Mouse (Mus musculus): ENCODE data around the gene Dennd1c. TPM values are rescaled to one million over a fixed set of nuclear protein-coding genes. Genes with fewer than 3 reads are reported as not detected.
"Not testable (repeated sequence)": the region's sequence is repeated elsewhere in the genome, so short reads cannot be mapped to it uniquely, and the experiment has no call there.

Gene Dennd1c
- total and polyA plus RNA-seq, 3 experiments: 6.8 to 33.9 (median 9.7) TPM

DNA sequence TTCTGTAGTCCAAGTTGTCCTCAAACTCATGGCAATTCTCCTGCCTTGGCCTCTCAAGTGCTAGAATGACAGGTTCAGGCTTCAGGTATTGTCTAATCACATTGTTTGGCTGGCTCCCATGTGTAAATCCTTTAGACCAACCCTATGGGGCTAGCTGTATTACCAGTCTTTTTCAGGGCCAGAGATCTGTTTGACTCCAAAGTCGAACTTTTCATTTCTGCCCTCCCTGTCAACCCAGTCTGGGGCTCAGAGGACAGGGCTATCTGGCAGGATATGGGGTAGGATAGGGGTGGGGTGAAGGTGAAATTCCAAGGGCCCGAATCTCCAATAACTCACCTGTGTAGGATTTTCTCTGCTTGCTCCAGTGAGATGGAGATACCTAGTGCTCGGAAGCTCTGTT, 22.1 kb downstream of the Dennd1c start:
- Histone ChIP-seq H3K36me3 (replicated peaks in 1 of 2; ENCODE audit: control insufficient read depth in 1 of 2, insufficient read depth in 1 of 2, low read length in 1 of 2) (peaks cover 33 to 48% of the 10 kb centered on the region in 2 experiments), H3K79me2 (replicated peaks; ENCODE audit: control insufficient read depth, extremely low read depth, insufficient read depth, poor library complexity, severe bottlenecking) (no peaks in the 10 kb centered on the region), H3K9ac (ENCODE audit: insufficient read depth, low read depth) (no peak overlapping the region), H3K27me3 (replicated peaks) (no peaks in the 10 kb centered on the region), H3K27ac (ENCODE audit: insufficient read depth, low read depth) (no peak overlapping the region), H3K4me3 (replicated peaks in 1 of 3; ENCODE audit: low read depth in 2 of 3, low read length in 2 of 3, poor library complexity in 1 of 3) (no peak overlapping the region), H3K9me3 (replicated peaks; ENCODE audit: low read length) (no peaks in the 10 kb centered on the region), H3K4me1 (ENCODE audit: control insufficient read depth in 1 of 2, insufficient read depth in 2 of 2) (peaks cover 9 to 26% of the 10 kb centered on the region in 2 experiments), H3K4me2 (ENCODE audit: insufficient read depth, low read depth, poor library complexity, severe bottlenecking) (no peak overlapping the region)
- dilution Hi-C loops (cut with MboI; ENCODE audit: extremely low pct_ligation_motif_present, extremely low pct_unique_long_range_greater_than_20kb, low sequenced_read_pairs): no loop called here
- DNase-seq (ENCODE audit: extremely low read depth): no peak
- in situ Hi-C loops (cut with MboI; ENCODE audit: low pct_ligation_motif_present, low pct_unique_long_range_greater_than_20kb, low sequenced_read_pairs): no loop called here
- TF ChIP-seq PAX5 (IDR thresholded peaks at IDR 0.05; ENCODE audit: low read length) (no peak), KAT2A (IDR thresholded peaks at IDR 0.05; ENCODE audit: insufficient replicate concordance, low read length) (no peak)

- DNase-seq (ENCODE audit: extremely low read depth): peak; percentile 55
- dilution Hi-C loops (cut with MboI; ENCODE audit: extremely low pct_ligation_motif_present, extremely low pct_unique_long_range_greater_than_20kb, low sequenced_read_pairs); H3K4me2 ChIP-seq (ENCODE audit: insufficient read depth, low read depth, poor library complexity, severe bottlenecking); H3K79me2 ChIP-seq (replicated peaks; ENCODE audit: control insufficient read depth, extremely low read depth, insufficient read depth, poor library complexity, severe bottlenecking); H3K27me3 ChIP-seq (replicated peaks); in situ Hi-C loops (cut with MboI; ENCODE audit: low pct_ligation_motif_present, low pct_unique_long_range_greater_than_20kb, low sequenced_read_pairs); H3K4me3 ChIP-seq (replicated peaks in 1 of 3; ENCODE audit: low read depth in 2 of 3, low read length in 2 of 3, poor library complexity in 1 of 3); H3K27ac ChIP-seq (ENCODE audit: insufficient read depth, low read depth); H3K9ac ChIP-seq (ENCODE audit: insufficient read depth, low read depth); H3K9me3 ChIP-seq (replicated peaks; ENCODE audit: low read length): not testable (repeated sequence)
- H3K36me3 ChIP-seq (replicated peaks in 1 of 2; ENCODE audit: control insufficient read depth in 1 of 2, insufficient read depth in 1 of 2, low read length in 1 of 2): peaks cover 42 to 60% of the 10 kb centered on the region in 2 experiments
- peaks cover 0 to 28% of the 10 kb centered on the region in 2 experiments; a peak in 2 of 4 replicates for H3K4me1 ChIP-seq (ENCODE audit: control insufficient read depth in 1 of 2, insufficient read depth in 2 of 2)
- TF ChIP-seq CTCF (conservative IDR thresholded peaks at IDR 0.05 in 1 of 2, IDR thresholded peaks at IDR 0.05 in 1 of 2; ENCODE audit: low read depth in 2 of 2, low read length in 2 of 2) (peak in 1 of 2 experiments; percentile 60; a peak in 2 of 4 replicates), RAD21 (IDR thresholded peaks at IDR 0.05; ENCODE audit: low read depth, low read length) (peak; percentile 48), SMC3 (IDR thresholded peaks at IDR 0.05; ENCODE audit: low read depth, low read length) (peak; percentile 47)
Measured at GRCm38 (mm10) chr17:57051679-57052078, 26.6 kb downstream of the Dennd1c start.

DNA sequence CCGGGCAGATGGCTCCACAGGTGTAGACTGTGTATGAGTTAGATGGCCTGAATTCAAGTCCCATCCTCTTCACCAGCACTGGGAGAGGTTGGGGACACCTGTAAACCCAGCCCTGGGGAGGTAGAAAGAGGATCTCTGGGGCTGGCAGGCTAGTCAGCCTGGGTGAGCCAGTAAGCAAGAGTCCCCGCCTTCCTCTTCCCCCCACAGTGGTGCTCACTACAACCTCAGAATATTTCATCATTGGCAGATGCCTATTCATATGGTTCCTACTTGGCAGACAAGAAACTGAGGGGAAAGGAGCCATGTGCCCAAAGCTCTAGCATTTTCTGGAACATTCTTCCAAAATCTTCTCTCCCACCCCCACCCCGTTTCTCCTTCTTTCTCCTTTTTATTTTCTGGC, 29.5 kb downstream of the Dennd1c start:
- H3K4me1 ChIP-seq (ENCODE audit: control insufficient read depth in 1 of 2, insufficient read depth in 2 of 2): peaks cover 0 to 30% of the 10 kb centered on the region in 2 experiments; a peak in 2 of 4 replicates
- in situ Hi-C loops (cut with MboI; ENCODE audit: low pct_ligation_motif_present, low pct_unique_long_range_greater_than_20kb, low sequenced_read_pairs) (no loop called here), dilution Hi-C loops (cut with MboI; ENCODE audit: extremely low pct_ligation_motif_present, extremely low pct_unique_long_range_greater_than_20kb, low sequenced_read_pairs) (no loop called here)
- no peaks in the 10 kb centered on the region for H3K9me3 ChIP-seq (replicated peaks; ENCODE audit: low read length)
- H3K27me3 ChIP-seq (replicated peaks): no peaks in the 10 kb centered on the region
- no peak overlapping the region for H3K27ac ChIP-seq (ENCODE audit: insufficient read depth, low read depth)
- H3K9ac ChIP-seq (ENCODE audit: insufficient read depth, low read depth): no peak overlapping the region
- no peaks in the 10 kb centered on the region for H3K79me2 ChIP-seq (replicated peaks; ENCODE audit: control insufficient read depth, extremely low read depth, insufficient read depth, poor library complexity, severe bottlenecking)
- no peak for DNase-seq (ENCODE audit: extremely low read depth)
- TF ChIP-seq NELFE (IDR thresholded peaks at IDR 0.05; ENCODE audit: low read depth, low read length) (no peak), JUN (IDR thresholded peaks at IDR 0.05; ENCODE audit: insufficient read depth, low read depth, low read length) (no peak)
- peaks cover 46 to 57% of the 10 kb centered on the region in 2 experiments for H3K36me3 ChIP-seq (replicated peaks in 1 of 2; ENCODE audit: control insufficient read depth in 1 of 2, insufficient read depth in 1 of 2, low read length in 1 of 2)
- H3K4me2 ChIP-seq (ENCODE audit: insufficient read depth, low read depth, poor library complexity, severe bottlenecking): no peak overlapping the region
- no peak overlapping the region for H3K4me3 ChIP-seq (replicated peaks in 1 of 3; ENCODE audit: low read depth in 2 of 3, low read length in 2 of 3, poor library complexity in 1 of 3)

GRCm38 (mm10) chr17:57047406-57047805, 30.9 kb downstream of the Dennd1c start:
- no peak for DNase-seq (ENCODE audit: extremely low read depth)
- Histone ChIP-seq H3K27me3 (replicated peaks) (no peaks in the 10 kb centered on the region), H3K9ac (ENCODE audit: insufficient read depth, low read depth) (no peak overlapping the region), H3K36me3 (replicated peaks in 1 of 2; ENCODE audit: control insufficient read depth in 1 of 2, insufficient read depth in 1 of 2, low read length in 1 of 2) (peaks cover 32 to 43% of the 10 kb centered on the region in 2 experiments), H3K79me2 (replicated peaks; ENCODE audit: control insufficient read depth, extremely low read depth, insufficient read depth, poor library complexity, severe bottlenecking) (no peaks in the 10 kb centered on the region), H3K4me1 (ENCODE audit: control insufficient read depth in 1 of 2, insufficient read depth in 2 of 2) (peaks cover 0 to 30% of the 10 kb centered on the region in 2 experiments; a peak in 2 of 4 replicates), H3K9me3 (replicated peaks; ENCODE audit: low read length) (no peaks in the 10 kb centered on the region), H3K4me3 (replicated peaks in 1 of 3; ENCODE audit: low read depth in 2 of 3, low read length in 2 of 3, poor library complexity in 1 of 3) (no peak overlapping the region), H3K4me2 (ENCODE audit: insufficient read depth, low read depth, poor library complexity, severe bottlenecking) (no peak overlapping the region), H3K27ac (ENCODE audit: insufficient read depth, low read depth) (no peak overlapping the region)
- in situ Hi-C loops (cut with MboI; ENCODE audit: low pct_ligation_motif_present, low pct_unique_long_range_greater_than_20kb, low sequenced_read_pairs) (no loop called here), dilution Hi-C loops (cut with MboI; ENCODE audit: extremely low pct_ligation_motif_present, extremely low pct_unique_long_range_greater_than_20kb, low sequenced_read_pairs) (no loop called here)
- TF ChIP-seq IRF4 (IDR thresholded peaks at IDR 0.05; ENCODE audit: low read depth, low read length) (no peak), BHLHE40 (IDR thresholded peaks at IDR 0.05; ENCODE audit: low read depth, low read length) (no peak), UBTF (IDR thresholded peaks at IDR 0.05; ENCODE audit: low read depth, low read length) (no peak), GABPA (IDR thresholded peaks at IDR 0.05; ENCODE audit: insufficient replicate concordance, low read depth, low read length) (no peak)
